Mouse (Mus musculus) spleen, adult 2 months (tissue): Measurements from ENCODE around the gene Tnfsf13.

ENCODE experiments used
- CTCF ChIP-seq: fragments of 200-500 bp; IDR thresholded peaks from 2 replicates; pipeline ENCODE4 v1.5.1; 2011; ENCODE audit warnings: mild to moderate bottlenecking, inconsistent platforms; ENCODE audit not compliant: insufficient read depth, insufficient read length, insufficient replicate concordance; ENCODE audit errors: extremely low read depth
- POLR2A ChIP-seq: fragments of 200-500 bp; IDR thresholded peaks from 2 replicates; pipeline ENCODE4 v1.6.1; 2011; ENCODE audit warnings: low read depth, low read length, inconsistent platforms

- no peak for TF ChIP-seq CTCF
- no peak for TF ChIP-seq POLR2A
Measured at GRCm38 (mm10) chr11:69665457-69665960, 20.1 kb downstream of the Tnfsf13 start.
